Mouse (Mus musculus) testis, adult 2 months (tissue): ENCODE measurements at regions not wholly inside any gene's neighbourhood (a gene's known extent, or its start where the extent isn't known, plus 50 kb on each side); places are given as distances from the start of the nearest gene placed in this dataset.

ENCODE experiments used
- H3K27ac ChIP-seq: fragments of 200-500 bp; 2 replicates; pipeline ENCODE4 v1.5.1; 2012; ENCODE audit warnings: low read depth, low read length; ENCODE audit not compliant: control insufficient read depth, insufficient read depth
- H3K27me3 ChIP-seq: fragments of 200-500 bp; 2 replicates; pipeline ENCODE4 v1.6.1; 2012; ENCODE audit warnings: mild to moderate bottlenecking, low read length, moderate library complexity; ENCODE audit not compliant: control insufficient read depth, insufficient read depth
- H3K36me3 ChIP-seq: fragments of 200-500 bp; 2 replicates; pipeline ENCODE4 v1.6.1; 2012; ENCODE audit warnings: mild to moderate bottlenecking, low read length; ENCODE audit not compliant: control insufficient read depth, insufficient read depth
- H3K4me1 ChIP-seq: fragments of 200-500 bp; 2 replicates; pipeline ENCODE4 v1.6.1; 2012; ENCODE audit warnings: low read length; ENCODE audit not compliant: control insufficient read depth, insufficient read depth
- H3K4me3 ChIP-seq: fragments of 200-500 bp; 2 replicates; pipeline ENCODE4 v1.5.1; 2012; ENCODE audit warnings: low read depth, mild to moderate bottlenecking, low read length, moderate library complexity, mixed read lengths; ENCODE audit not compliant: control insufficient read depth
- CTCF ChIP-seq: fragments of 200-500 bp; IDR thresholded peaks from 2 replicates; pipeline ENCODE4 v1.5.1; 2012; ENCODE audit warnings: low read depth, mild to moderate bottlenecking, inconsistent platforms, low read length, moderate library complexity; ENCODE audit not compliant: control insufficient read depth, insufficient read depth, insufficient replicate concordance
- POLR2A ChIP-seq: fragments of 200-500 bp; IDR thresholded peaks from 2 replicates; pipeline ENCODE4 v1.6.1; 2012; ENCODE audit warnings: low read depth, mild to moderate bottlenecking, inconsistent platforms, low read length, moderate library complexity; ENCODE audit not compliant: control insufficient read depth

GRCm38 (mm10) chr11:39733434-39734076 is 961.4 kb downstream of the Mat2b start:
- Histone ChIP-seq H3K36me3 (no peaks in the 10 kb centered on the region), H3K4me1 (no peaks in the 10 kb centered on the region), H3K4me3 (no peak overlapping the region), H3K27me3 (no peaks in the 10 kb centered on the region), H3K27ac (no peak overlapping the region)
- no peak for TF ChIP-seq POLR2A
- no peak for TF ChIP-seq CTCF

GRCm38 (mm10) chr11:39723621-39724020 is 971.4 kb downstream of the Mat2b start:
- Histone ChIP-seq H3K27ac (no peak overlapping the region), H3K4me1 (no peaks in the 10 kb centered on the region), H3K27me3 (no peaks in the 10 kb centered on the region), H3K36me3 (no peaks in the 10 kb centered on the region), H3K4me3 (no peak overlapping the region)
- no peak for TF ChIP-seq POLR2A
- no peak for TF ChIP-seq CTCF

GRCm38 (mm10) chr11:39678521-39678920 is 1016.5 kb downstream of the Mat2b start:
- no peak overlapping the region for H3K27ac ChIP-seq
- TF ChIP-seq POLR2A (no peak), CTCF (no peak)
- no peaks in the 10 kb centered on the region for H3K27me3 ChIP-seq
- no peaks in the 10 kb centered on the region for H3K36me3 ChIP-seq
- no peaks in the 10 kb centered on the region for H3K4me1 ChIP-seq
- no peak overlapping the region for H3K4me3 ChIP-seq

- H3K27ac ChIP-seq: no peak overlapping the region
These were observed 1041.4 kb downstream of the Mat2b start for GRCm38 (mm10) chr11:39653595-39653994.

GRCm38 (mm10) chr11:39619356-39619755 is 1075.6 kb downstream of the Mat2b start:
- no peak overlapping the region for H3K4me3 ChIP-seq
- TF ChIP-seq CTCF: no peak
- no peak for TF ChIP-seq POLR2A

More at GRCm38 (mm10) chr11:39653595-39653994, 1041.4 kb downstream of the Mat2b start:
- no peaks in the 10 kb centered on the region for H3K27me3 ChIP-seq
- TF ChIP-seq CTCF: no peak
- no peak for TF ChIP-seq POLR2A
- no peaks in the 10 kb centered on the region for H3K36me3 ChIP-seq
- no peaks in the 10 kb centered on the region for H3K4me1 ChIP-seq
- no peak overlapping the region for H3K4me3 ChIP-seq

GRCm38 (mm10) chr11:39615843-39616242 is 1079.2 kb downstream of the Mat2b start:
- TF ChIP-seq CTCF (no peak), POLR2A (no peak)
- Histone ChIP-seq H3K27me3 (no peaks in the 10 kb centered on the region), H3K4me3 (no peak overlapping the region), H3K27ac (no peak overlapping the region), H3K36me3 (no peaks in the 10 kb centered on the region), H3K4me1 (no peaks in the 10 kb centered on the region)

More at GRCm38 (mm10) chr11:39619356-39619755, 1075.6 kb downstream of the Mat2b start:
- H3K27me3 ChIP-seq: no peaks in the 10 kb centered on the region
- no peaks in the 10 kb centered on the region for H3K36me3 ChIP-seq
- H3K4me1 ChIP-seq: no peaks in the 10 kb centered on the region
- no peak overlapping the region for H3K27ac ChIP-seq

- Histone ChIP-seq H3K4me1 (no peaks in the 10 kb centered on the region), H3K27ac (no peak overlapping the region), H3K27me3 (no peaks in the 10 kb centered on the region), H3K4me3 (no peak overlapping the region), H3K36me3 (no peaks in the 10 kb centered on the region)
- TF ChIP-seq POLR2A (no peak), CTCF (no peak)
These were observed 1098.5 kb downstream of the Mat2b start for GRCm38 (mm10) chr11:39596479-39596878.
